Mouse (Mus musculus) adrenal gland (tissue): ENCODE measurements at regions not wholly inside any gene's neighbourhood (a gene's known extent, or its start where the extent isn't known, plus 50 kb on each side); places are given as distances from the start of the nearest gene placed in this dataset.

ENCODE experiments used
- intact Hi-C: fragments of 180-260 bp; cut with DNase I; formaldehyde crosslinking; loops from one replicate; pipeline ENCODE4 v1.15.1; 2025

GRCm38 (mm10) chr17:68210313-68211254 is 63.0 kb upstream of the L3mbtl4 start:
- intact Hi-C loops = no loop called here

GRCm38 (mm10) chr17:68218246-68218645 is 55.4 kb upstream of the L3mbtl4 start:
- intact Hi-C loops = no loop called here

GRCm38 (mm10) chr17:68223170-68223569 is 50.4 kb upstream of the L3mbtl4 start:
- intact Hi-C loops = loop anchor here (5.0 kb wide), 1 partner anchor 41 kb away; no protein-coding TSS in a partner anchor
